Mouse (Mus musculus): ENCODE results near the gene Gatb.

DNA sequence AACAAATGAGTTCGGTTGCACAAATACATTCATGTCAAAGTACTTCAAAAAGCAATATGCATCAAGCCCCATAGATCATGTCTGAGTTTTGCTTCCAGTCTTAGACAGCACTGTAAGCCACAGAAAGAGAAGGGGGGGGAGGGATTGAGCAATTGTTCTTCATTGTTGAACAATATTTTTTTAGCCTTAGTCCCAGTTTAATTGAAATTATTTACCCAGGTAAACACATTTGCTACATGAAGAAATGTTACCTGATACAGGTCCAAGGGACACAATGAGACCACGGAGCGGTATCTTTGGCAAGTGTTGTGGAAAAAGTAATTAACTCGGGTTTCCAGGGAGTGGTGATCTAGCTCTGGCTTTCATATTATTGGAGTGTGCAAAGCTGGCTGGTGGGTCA, 23.6 kb upstream of the Gatb start:
- TF ChIP-seq CTCF (IDR thresholded peaks at IDR 0.05; ENCODE audit: low read depth, low read length) (no peak), POLR2A (IDR thresholded peaks at IDR 0.05; ENCODE audit: borderline replicate concordance, low read depth, low read length) (no peak)

All from bone marrow macrophage, adult 2 months (primary cell).